Mouse (Mus musculus) B cell, adult 67 days (primary cell): ENCODE measurements around the gene Pin1. TPM values are rescaled to one million over a fixed set of nuclear protein-coding genes. Genes with fewer than 3 reads are reported as not detected.

Experiments used
- total RNA-seq, 2 experiments: library from RNA; stranded (reverse); gene quantifications; 4 replicates each; pipeline ENCODE4 v1.2.4; 2023

Pin1 gene
- total RNA-seq: 10 to 100 TPM; 18.0 to 18.3 TPM

DNA sequence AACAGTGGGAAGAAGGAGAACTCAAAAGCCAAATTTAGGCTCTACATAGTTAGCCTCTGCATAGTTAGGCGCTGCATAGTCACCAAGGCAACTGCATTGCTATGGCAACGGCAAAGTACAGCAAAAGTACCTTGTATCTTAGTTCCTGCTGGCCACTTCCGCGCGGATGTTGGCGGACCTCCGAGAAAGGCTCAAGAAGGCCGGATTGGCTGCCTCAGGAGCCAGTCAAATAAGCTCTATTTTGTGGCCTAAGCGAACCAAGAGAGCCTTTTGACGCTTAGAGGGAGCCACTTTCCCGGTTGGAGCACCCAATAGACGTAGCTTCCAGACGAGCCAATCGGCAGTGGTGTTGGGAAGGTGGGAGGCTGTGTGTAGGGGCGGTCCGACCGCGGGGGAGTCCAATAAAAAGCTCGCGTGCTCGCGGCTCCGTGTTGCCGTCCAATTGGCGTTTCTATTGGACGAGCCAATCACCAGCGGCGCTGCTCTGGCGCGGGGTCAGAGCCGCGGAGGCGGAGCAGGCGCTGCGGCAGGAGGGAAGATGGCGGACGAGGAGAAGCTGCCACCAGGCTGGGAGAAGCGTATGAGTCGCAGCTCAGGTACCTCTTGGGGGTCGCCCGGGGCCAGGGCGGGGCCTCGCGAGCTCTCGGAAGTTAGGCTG is at the start of gene Pin1:
Gene Pin1 (plus strand): TSS at position 494 of the 658 bp plus-strand sequence.

DNA sequence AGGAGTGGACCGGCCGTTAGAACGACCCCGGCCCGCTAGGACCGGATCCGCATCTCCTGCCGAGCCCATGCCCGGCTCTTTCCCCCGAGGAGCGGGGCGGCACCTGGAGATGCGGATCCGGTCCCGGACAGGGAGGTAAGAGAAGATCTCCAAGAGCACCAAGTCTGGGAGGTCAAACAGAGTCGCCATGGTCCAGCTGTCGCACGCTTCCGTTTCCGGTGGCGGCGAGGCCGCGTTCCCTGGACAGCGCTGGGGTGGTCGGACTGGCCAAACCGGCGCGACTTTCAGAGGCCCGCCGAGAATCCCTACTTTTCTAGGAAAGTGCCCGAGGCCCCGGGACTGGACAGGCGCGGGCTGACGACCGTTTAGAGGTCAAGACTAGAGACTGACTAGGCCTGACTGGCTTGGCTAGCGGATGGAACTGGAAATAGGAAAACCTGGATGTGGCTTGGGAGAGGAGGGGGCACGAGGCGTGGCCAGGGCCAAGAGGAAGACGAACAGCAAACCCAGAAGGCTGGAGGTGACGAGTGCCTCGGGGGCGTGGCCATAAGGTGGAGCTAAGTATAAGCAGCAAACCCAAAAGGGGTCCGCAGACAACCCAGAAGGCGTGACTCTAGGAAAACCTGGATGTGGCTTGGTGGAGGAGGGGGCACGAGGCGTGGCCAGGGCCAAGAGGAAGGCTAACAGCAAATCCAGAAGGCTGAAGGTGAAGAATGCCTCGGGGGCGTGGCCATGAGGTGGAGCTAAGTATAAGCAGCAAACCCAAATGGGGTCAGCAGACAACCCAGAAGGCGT is 9.6 kb upstream of the Pin1 start, which contains the start of gene Ubl5:
Gene Ubl5 (plus strand): TSS at position 778 of the 795 bp plus-strand sequence.

DNA sequence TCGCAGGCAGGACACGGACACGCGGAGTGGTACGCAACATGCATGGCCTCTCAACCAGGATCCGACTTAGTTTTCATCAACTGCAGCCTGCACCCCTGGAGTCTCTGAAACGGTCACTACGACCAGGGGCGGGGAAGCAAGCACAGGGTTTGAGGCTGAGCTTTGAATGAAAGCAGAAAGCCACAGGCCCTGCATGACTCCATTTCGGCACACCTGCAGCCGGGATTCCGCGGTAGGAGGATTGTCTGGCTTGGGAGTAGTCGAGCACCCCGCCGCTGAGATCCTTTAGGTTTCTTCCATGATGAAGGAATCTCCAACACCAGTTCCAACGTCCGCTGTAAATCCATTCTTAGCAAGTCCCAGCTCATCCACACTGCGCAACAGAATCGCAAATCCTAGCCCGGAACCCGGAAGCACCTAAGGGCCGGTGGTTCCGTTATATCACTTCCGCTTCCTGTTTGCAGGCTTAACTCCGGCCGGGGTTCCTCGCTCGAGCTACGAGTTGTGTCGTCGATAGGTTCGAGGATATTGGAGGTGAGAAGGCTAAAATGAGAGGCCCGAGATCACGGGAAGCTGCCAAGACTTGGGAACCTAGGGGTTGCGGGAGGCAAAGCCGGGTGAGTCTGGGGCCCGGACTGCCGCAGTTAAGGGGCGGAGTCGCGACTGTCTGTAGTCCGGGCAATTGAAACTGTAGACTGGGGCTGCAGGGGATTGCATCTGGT is 7.4 kb upstream of the Pin1 start, which contains the start of gene Fbxl12:
Gene Fbxl12 (minus strand): TSS at position 408 of the 722 bp plus-strand sequence.

Other genes with a start within 250 kb of the Pin1 start
- gene Zfp26, start 191.9 kb upstream of the Pin1 start, total RNA-seq: 10 to 100 TPM; 44.4 to 50.1 TPM
- 10 to 100 TPM; 23.0 TPM for gene Zfp426, start 159.3 kb upstream of the Pin1 start, total RNA-seq
- 10 to 100 TPM; 39.8 to 42.2 TPM for gene Zfp266, start 130.7 kb upstream of the Pin1 start, total RNA-seq
- gene Zfp846, start 70.8 kb upstream of the Pin1 start, total RNA-seq: 1 to 10 TPM; 8.9 to 9.1 TPM
- 100 to 1,000 TPM; 357 to 362 TPM for gene Ubl5, start 9.2 kb upstream of the Pin1 start, total RNA-seq
- gene Fbxl12, start 7.3 kb upstream of the Pin1 start, total RNA-seq: 10 to 100 TPM; 87.5 to 95.9 TPM
- gene Olfm2, start 94.3 kb downstream of the Pin1 start, total RNA-seq: not detected
- 1 to 10 TPM; 1.1 to 1.7 TPM for gene Col5a3, start 163.0 kb downstream of the Pin1 start, total RNA-seq
- gene Rdh8, start 166.4 kb downstream of the Pin1 start, total RNA-seq: not detected
- 10 to 100 TPM; 46.3 to 59.5 TPM for gene A230050P20Rik, start 216.5 kb downstream of the Pin1 start, total RNA-seq
- gene Angptl6, start 227.6 kb downstream of the Pin1 start, total RNA-seq: 1 to 10 TPM in 1 of 2 experiments, under 1 TPM in 1; 0.71 to 1.0 TPM
- 100 to 1,000 TPM; 123 to 133 TPM for gene Ppan, start 236.1 kb downstream of the Pin1 start, total RNA-seq
- 100 to 1,000 TPM; 184 to 200 TPM for gene Eif3g, start 246.5 kb downstream of the Pin1 start, total RNA-seq